Mouse (Mus musculus) gonadal fat pad, adult 2 months (tissue): ENCODE data around the gene Gm9780. TPM values are rescaled to one million over a fixed set of nuclear protein-coding genes. Genes with fewer than 3 reads are reported as not detected.
"Not testable (repeated sequence)": the region's sequence is repeated elsewhere in the genome, so short reads cannot be mapped to it uniquely, and the experiment has no call there.

Experiments
- DNase-seq: peaks from one replicate; pipeline ENCODE4 v3.0.0-alpha.2; 2012; ENCODE audit warnings: low read depth
- polyA plus RNA-seq: library from polyadenylated mRNA; depleted of rRNA; stranded (reverse); fragments of >200 nt; gene quantifications from 2 replicates; pipeline ENCODE4 v1.2.3, GENCODE M21; 2012; rRNA removed

Gene Gm9780
- polyA plus RNA-seq = 318 and 347 TPM in 2 replicates

DNA sequence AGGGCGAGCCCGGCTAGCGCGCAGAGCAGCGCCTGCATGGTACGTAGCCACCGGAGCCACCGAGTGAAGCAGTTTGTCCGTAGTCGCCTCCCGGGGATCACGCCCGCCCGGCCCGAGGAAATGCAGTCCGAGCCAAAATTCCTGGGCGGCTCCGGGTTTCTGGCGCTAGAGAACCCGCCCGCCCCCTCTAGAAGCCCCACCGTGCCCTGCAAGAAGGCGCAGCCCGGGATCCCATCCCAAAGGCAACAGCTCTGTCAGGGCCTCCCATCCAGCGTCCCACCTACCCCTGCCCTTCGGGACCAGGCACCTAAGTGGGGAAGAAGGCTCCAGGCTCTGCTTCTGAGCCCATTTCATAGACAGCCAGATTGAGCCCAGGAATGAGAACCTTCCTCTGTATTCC, at the start of gene Gm9780:
Gm9780 (minus strand) TSS at position 101 of the 400 bp plus-strand sequence.
- DNase-seq = not testable (repeated sequence)

DNA sequence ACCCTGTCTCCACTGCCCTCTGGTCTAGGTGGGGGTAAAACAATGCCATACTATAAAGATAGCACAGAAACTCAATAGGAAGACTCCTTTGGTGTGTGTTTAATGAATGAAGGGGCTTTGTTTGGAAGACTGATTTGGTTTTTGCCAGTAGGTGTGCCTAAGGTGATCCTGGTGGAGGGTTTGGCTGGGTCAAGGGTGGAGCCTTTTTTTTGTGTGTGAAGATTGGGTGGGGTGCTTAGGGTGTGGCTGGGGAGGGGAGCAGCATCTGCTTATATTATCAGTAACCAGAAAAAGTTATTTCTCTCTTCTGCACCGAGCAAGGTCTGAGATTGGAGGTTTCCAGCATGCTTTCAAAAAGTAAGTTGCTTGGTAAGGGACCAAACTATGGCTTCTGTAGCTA, 39.5 kb upstream of the Gm9780 start, which contains the start of gene Cphx3:
Cphx3 (plus strand) TSS at position 301 of the 400 bp plus-strand sequence.
- not testable (repeated sequence) for DNase-seq

DNA sequence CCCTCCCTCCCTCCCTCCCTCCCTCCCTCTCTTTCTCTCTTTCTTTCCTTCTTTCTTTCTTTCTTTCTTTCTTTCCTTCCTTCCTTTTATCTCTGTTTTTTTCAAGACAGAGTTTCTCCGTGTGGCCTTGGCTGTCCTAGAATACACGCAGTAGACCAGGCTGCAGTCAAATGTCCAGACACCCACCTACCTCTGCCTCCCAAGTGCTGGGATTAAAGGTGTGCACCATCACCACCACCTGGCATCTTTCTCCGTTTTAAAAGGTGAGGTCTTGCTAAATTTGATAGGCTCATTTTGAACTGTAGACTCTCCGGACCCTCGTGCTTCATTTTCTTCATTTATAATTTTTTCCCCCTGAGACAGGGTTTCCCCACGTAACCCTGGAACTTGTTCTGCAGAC, 38.7 kb upstream of the Gm9780 start, which contains the start of gene Cphx2:
Cphx2 (plus strand) TSS at position 301 of the 400 bp plus-strand sequence.
- not testable (repeated sequence) for DNase-seq

DNA sequence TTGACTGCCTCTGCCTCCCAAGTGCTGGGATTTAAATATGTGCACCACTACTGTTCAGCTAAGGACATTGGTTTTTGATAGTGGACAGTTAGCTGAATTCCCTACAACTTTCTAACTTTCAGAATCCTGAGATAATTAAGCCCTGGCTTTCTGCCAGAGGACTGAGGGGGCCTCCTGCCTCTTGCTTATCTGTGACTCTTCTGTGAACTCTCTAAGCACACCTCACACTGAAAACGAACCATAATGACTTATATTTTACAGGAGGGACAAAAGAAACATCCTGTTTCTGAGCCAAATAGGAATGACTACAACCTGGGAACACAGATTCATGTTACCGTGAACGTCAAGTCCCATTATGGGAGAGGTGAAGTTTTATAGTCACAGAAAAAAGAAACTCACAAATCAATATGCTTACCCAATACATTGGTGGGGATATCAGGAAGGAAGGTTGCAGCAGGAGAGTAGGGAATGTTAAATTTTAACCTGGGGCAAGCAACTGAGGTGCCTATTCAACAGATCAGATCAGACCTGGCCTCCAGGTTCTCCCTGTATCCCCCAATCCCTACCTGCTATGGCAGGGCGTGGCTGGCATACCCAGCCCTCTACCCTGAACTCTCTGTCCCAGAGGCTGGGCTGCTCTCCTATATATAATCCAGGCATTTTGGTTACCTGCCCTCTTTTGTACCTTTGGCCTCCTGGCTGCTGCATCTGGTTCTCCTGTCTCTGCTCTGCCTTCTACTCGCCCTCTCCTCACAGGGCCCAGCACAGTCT, 34.3 kb upstream of the Gm9780 start:
- DNase-seq = not testable (repeated sequence)

DNA sequence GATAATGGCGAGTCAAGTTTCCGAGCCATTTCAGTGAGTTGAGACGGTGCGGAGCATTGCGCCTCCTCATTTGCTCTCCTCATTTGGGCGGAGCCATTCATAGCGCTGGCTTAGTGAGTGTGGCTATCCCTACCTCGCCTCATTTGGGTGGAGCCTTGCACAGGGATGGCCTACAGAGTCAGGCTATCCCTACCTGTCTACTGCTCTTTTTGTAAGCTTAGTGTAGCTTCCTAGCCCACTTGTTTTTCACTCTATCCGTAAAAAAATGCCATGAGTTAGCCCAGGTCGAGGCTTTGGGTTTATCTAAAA, 24.8 kb upstream of the Gm9780 start, which contains the start of gene Tmem254c:
Tmem254c (minus strand) TSS at position 31 of the 309 bp plus-strand sequence.
- DNase-seq = not testable (repeated sequence)

DNA sequence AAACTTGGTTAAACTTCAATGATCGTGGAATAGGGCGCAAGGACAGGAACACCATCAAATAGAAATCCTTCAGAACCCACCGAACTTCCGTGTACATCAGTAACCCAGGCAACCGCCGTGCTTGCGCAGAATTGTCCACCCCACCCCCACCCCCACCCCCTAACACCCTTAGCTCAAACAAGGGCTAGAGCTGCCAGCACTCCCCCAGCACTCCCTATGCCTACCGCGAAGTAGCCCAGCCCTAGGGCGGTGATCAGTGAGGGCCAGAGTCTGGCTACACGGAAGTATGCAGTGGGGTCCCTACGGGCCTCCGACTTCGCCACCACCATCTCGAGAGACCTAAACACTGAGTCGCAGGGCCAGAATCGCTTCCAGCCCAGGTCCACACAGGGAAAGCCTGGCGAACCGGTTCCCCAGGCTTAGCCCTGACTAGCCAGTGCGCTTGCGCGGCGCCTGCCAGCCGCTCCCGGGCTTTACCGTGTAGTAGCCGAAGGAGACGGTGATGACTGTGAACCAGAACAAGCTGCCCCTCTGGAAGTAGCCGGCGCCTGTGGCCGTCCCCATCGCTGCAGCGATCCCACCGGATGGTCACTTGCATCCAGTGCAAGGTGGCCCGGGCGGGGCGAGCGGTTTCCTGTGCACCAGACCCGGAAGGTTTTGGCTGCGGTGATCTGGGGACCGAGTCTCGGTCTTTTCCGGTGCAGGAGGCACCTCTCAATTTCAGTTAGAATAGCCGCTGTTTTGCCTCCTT, 24.2 kb upstream of the Gm9780 start:
- not testable (repeated sequence) for DNase-seq

DNA sequence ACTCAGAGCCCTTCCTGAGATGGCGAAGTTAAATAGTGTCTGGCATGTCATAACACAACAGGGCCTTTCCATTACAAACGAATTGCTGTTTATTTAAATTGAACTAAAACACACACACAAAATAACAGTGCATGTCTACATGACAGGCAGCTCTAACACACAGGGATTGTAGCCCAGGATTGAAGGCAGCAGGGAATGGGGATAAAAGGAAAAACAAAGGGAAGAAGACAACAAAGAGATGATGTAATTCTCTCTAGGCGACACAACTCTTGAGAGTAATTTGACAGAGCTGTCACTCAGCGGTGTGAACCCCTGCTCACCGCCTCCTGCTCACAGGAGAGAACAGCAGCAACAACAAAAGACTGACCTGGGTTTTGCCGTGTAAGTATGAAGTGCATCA, 16.9 kb upstream of the Gm9780 start:
- DNase-seq = not testable (repeated sequence)

DNA sequence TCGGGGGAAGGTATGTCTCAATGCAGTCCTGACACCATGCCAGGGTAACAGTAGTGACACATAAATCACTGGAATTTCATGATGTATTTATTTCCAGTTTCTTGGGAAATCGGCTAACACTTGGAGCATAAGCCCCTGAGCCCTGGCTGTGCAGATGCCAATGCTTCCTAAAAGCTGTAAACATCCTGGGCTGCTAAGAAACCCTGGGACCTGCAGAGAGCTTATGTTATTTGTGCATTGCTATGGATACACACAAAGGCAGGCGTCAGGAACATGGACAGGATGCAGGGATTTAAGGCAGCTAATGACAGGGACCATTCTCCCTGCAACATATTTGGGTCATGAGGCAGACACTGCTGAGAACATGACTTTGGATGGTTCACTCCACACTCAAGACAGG, 15.7 kb upstream of the Gm9780 start:
- not testable (repeated sequence) for DNase-seq

DNA sequence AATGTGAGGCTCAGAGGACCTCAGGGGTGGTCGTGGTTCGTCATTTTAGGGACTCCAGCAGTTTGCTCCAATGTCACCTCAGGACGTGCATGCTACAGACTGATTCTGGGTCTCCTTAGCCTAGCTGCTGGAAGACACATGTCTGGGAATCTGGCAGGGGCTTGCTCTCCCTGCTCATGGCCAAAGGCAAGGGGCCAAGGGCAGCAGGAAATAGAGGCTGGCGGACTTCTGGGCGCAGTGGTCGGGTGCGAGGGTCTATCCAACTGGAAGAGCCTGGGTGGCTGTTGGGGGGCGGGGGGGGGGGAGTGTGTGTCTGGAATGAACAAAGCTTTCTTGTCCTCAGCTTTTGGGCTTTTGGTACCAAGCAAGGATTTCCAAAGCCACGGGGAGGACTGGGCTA, 6.3 kb upstream of the Gm9780 start:
- not testable (repeated sequence) for DNase-seq

DNA sequence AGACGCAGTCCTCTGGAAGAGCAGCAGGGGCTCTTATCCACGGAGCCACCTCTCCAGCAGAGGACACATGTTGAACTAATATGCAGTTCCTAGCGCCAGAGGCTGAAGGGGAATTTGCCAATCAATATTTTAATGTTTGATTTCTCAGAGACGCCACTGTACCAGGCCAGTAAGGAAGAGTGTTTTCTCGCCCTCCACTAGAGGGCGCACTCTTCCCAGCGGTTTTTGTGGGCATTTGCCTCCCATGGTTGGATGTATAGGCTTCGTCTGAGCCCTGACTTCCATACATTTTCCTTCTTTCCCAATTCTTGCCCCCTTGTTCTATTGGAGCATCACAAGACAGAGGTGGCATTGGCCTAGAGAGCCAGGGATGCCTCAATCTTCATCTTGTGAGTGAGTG, 4.5 kb upstream of the Gm9780 start:
- not testable (repeated sequence) for DNase-seq

DNA sequence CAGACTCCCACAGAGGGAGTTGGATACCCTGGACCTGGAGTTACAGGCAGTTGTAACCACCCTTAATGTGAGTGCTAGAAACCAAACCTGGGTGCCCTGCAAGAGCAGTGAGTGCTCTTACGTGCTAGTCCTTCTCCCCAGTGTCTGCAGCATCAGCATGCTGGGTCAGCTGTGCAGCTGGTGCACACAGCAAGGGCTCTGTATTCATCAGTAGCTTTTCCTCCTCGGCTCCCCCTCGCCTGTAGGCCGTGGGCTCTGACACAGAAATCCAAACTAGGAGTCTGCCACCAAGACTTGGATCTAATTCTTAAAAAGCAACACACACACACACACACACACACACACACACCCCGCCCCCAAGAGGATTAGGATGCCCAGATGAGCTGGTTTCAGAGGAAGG, 2.5 kb upstream of the Gm9780 start:
- not testable (repeated sequence) for DNase-seq

DNA sequence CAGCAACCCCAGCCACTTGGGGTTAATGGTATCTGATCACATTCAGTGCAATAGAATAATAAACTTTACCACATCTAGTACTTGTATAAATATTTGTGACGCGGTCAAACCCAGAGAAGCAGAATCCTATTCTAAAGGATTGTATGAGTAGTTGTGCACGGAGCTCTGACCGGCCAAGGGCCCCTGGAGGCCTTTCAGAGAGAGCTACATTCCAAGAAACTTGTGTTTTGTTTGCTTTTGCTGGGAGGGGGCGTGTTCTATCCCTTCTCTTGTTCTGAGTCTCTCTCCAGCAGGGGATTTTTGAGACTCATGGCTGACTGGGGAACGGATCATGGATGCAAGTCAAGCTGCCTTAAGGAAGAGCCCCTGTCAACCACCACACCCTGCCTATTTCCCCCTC, 7.1 kb downstream of the Gm9780 start:
- DNase-seq = not testable (repeated sequence)

DNA sequence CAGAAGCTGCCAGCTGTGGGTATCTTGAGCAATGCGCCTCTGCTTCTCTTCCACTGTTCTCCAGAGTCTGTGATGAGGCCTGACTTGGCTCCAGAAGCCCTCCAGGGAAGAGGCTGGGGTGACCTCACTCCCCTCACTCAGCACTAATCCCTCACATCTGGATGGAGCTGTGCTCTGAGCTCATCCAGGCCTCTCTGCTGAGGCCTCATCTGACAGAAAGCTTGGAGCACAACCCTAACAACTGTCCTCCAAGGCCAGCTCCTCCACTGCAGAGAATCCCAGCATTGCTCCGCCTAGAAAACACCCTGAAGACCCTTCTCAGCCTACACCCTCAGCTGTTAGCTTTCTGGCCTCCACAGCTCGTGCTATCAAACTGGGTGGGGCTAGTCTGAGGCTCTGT, 8.1 kb downstream of the Gm9780 start:
- DNase-seq = not testable (repeated sequence)

DNA sequence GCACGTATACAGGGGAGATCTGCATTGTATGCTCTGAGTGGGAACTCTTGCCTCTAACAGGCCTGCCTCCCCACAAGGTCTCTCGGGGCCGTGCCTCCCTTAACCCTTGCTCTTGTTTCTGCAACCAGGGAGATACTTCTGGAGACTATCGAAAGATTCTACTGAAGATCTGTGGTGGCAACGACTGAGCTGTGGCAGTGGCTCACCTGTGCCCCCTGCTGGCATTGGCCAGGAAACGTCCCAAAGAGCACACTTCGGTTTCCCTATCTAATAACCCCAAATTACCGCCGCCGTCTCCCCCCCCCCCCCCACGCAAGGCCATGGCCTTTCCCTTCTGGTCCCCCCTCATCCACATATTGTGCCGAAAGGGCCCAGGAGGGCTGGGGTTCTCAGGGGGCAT, 16.9 kb downstream of the Gm9780 start:
- DNase-seq = not testable (repeated sequence)

DNA sequence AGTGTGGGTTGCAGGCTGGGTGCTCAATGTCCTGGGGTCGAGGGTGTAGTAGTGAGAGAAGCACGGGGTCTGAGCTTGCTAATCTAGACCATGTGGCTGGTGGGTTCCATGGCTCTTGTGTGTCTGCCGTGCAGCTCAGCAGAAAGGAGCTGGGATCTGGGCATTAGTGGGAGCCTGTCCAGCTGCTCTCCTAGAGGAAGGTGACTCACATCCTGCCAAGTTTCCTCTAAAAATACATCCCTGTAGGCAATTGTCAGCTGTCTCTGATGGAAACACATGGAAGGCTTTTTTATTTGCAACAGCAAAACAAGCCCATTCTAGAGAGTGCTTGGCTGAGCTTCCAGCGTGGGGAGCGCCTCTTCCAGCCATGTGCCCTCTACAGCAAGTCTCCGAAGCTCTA, 19.7 kb downstream of the Gm9780 start:
- DNase-seq = not testable (repeated sequence)

DNA sequence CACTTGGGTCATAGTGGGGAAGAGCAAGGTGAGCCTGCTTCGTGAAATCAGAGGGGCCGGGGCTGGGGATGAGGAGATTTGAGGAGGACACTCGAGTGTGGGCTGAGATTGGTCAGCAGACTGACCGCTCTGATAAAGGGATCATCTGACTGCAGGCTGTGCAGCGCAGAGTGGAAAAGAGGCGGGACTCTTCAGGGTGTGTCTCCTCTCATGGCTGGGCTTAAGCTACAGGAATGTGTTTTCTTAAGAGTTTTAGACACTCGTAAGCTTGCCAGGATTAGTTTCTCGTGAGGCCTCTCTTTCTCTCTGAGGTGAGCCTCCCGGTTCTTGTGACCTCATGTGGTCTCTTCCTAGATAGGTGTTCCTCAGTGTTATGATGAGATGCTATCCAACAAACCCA, 21.0 kb downstream of the Gm9780 start:
- not testable (repeated sequence) for DNase-seq

DNA sequence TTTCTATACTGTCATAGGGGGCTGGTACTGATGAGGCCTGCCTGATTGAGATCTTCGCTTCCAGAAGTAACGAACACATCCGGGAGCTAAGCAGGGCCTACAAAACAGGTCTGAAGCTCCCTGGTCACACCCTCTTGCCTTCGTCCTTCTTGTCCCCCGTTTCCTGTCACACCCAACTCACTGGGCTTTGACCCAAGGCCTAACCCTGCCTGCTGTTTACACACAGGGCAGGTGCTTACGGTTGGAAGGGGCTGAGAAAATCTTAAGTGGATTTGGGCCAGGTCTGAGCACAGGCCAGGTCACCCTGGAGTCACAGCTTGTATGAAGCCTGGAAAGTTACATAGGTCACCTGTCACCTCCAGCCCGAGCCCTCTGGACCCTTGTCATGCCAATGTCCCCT, 26.1 kb downstream of the Gm9780 start:
- not testable (repeated sequence) for DNase-seq

DNA sequence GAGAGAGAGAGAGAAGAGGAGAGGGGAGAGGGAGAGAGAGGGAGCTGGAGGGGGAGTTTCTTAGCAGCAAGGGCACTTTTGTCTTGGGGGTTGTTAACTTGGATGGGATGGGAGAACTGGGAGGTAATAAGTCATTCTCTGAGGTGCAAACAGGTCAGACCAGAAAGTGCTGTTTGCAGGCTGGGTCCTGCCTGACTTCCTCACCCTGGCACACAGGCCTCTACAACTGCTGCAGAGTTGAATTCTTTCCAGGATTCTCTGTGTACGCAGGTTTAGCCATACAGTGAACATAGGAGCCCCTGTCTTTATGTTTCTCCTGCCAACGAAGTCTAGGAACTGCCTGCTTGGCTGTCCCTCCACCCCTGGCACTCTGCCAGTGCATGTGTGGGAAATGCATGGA, 35.0 kb downstream of the Gm9780 start:
- not testable (repeated sequence) for DNase-seq

DNA sequence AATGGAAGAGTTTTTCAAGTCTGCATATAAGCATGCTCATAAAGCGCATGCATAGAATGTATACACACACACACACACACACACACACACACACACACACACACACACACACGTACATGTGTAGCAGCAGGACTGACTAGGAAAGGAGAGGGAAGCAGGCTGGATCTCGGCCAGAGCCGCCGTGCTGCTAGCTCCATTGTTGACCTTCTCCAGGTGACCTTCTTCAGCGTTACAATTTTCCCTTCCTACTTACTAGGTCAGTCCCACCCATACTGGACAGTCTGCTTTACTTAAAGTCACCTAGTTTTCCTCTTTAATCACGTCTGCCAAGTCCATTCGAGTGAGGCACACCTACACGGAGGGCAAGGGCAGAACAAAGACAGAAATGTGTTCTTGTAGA, 60.6 kb downstream of the Gm9780 start:
- DNase-seq = not testable (repeated sequence)

DNA sequence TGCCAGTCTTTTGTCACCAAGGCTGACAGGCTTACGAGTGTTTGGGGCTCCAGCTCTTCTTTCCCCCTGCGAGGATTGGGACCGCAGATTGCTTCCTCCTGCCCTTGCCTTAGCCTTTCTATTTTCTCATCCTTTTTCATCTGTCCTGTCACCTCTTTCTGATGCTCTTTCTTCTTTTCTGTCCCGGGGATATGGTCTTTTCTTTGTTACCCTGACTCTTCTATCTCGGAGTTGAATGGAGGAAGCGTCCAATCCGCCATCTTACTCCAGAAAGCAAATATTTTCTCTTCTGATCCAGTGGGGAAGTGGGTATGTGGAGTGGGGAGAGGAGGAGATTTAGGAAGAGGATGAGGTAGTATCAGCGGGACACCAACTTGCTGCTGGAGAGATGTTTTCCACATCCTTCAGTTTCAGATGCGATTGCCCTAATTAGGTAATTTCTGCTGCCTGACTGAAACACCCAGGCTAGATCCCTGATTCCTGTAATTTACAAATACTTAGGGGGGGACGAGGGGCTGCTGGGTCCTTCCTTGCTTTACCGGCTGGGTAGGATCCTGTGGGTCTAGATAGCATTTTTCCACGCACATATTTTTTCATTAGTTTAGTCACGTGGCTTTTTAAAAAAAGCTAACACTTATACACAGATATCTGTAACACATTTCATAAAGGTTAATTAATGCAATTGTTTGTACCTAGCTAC, 63.1 kb downstream of the Gm9780 start:
- not testable (repeated sequence) for DNase-seq

DNA sequence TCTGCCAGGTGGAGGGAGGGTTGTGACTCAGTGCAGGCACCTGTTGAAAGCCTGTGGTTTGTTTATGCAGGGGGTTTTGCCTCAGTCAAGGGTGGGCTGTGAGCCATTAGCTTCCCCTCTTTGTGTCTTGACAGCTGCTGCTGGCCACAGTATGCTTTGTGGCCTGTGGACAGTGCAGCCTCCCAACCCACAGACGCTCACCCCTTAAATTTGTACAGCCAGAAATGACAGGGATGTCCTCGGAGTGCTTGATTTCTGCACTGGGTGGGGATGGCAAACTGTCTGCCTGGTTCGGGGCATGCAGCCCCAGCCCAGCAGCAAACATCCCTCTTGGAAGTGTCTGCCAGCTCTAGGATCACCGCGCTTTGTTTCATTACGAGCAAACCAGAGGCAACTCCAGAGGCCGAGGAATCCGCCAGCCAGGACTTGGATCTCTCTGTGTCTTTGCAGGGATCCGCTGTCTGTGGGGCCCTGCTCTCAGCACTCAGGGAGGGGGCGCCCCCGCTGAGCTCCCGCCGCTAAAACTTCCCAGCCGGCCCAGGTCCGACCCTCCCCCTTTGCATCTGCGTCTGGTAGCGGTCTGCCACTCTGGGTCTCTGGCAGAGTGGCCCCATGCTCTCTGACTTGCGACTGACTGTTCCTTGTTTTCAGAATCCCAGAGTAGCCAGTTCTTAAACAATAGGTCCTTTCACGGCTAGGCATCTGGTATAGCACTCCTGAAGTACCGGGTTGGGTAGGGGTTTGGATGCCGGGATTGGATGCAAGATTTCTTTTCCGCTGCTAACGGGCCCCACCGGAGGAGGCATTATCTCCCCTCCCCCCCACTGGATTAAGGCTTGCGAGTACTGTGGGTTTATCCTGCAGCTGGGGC, 63.9 kb downstream of the Gm9780 start, which contains the start of gene Duxbl1:
Duxbl1 (plus strand) TSS at position 207 of the 871 bp plus-strand sequence.
- not testable (repeated sequence) for DNase-seq
